Mouse (Mus musculus) yolk sac, embryonic 10.5 days (tissue): ENCODE results near the gene Ssh3.

Experiments used
- DNase-seq: peaks from one replicate; pipeline ENCODE4 v3.0.0-alpha.2; 2017; ENCODE audit warnings: low spot score

The Ssh3 gene

DNA sequence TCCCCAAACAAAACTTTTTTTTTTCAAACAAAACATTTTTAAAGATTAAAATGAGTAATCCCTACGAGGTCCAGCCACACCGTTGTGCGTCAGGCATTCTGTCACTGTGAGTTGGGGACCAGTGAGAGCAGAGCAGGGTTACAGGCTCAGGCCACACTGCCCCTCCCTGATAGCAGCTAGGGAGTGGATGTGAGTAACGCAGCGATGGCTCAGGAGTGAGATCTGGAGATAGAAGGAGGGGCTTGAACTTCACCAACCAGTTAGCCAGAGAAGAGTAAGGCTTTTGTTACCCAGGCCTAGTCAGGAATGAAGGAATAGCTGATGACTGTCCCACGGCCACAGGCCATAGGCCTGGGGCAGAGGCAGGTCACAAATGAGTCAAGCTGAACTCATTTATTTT, 24.2 kb downstream of the Ssh3 start:
- no peak for DNase-seq

- no peak for DNase-seq
Observed at GRCm38 (mm10) chr19:4242416-4242815, 26.6 kb downstream of the Ssh3 start.

GRCm38 (mm10) chr19:4240247-4240668, 28.7 kb downstream of the Ssh3 start:
- peak; percentile 33 for DNase-seq

GRCm38 (mm10) chr19:4234548-4234947, 34.4 kb downstream of the Ssh3 start:
- no peak for DNase-seq

- DNase-seq: no peak
Observed at GRCm38 (mm10) chr19:4232651-4233050, 36.3 kb downstream of the Ssh3 start.

DNA sequence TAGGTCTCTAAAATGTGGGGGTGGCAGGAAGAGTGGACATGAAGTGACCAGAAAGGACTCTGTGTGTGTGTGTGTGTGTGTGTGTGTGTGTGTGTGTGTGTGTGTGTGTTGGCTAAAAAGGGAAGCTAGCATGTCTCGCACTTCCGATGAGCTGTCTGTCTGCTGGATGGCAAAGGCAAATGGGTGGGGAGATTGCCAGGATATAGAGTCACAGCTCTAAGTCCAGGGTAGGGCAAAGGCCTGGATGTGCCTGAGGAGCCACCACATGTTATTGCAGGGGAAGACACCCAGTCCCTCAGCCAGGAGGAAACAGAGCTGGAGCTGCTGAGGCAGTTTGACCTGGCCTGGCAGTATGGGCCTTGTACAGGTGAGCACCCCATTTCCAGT, 36.8 kb downstream of the Ssh3 start:
- DNase-seq: no peak

GRCm38 (mm10) chr19:4231253-4232185, 37.5 kb downstream of the Ssh3 start, which contains the start of gene Pold4:
Gene Pold4, plus strand, starts transcription at chr19:4231899.
- peak; percentile 93 for DNase-seq

GRCm38 (mm10) chr19:4230415-4230814, 38.6 kb downstream of the Ssh3 start:
- no peak for DNase-seq

DNA sequence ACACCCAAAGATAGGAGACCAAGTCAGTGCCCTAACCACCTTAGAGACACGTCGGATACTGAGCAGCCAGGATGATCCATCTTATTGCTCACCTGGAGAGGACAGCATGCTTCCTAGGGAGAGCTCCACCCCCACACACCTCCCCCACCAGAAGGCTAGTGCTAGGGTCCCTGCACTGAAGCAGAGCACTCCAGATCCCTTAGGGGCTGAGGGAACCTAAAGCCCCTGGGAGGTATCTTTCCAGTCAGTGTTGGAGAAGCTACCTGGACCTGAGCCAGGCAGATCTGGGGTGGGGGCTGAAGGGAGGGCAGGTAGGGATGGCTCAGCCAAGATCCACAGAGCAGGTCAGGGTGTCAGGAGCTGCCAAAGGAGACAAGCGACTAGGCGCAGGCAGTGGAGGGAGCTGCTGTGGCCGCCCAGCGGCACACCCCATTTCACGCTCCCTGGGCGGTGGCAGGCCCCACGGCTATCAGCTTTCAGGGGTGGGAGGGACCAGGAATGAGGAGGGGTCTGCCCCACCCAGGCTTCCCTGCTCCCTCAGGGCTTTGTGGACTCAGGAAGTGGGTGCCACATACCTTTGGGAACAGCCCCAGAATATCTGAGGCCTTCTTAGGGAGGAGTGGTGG, 39.4 kb downstream of the Ssh3 start:
- DNase-seq: no peak

DNA sequence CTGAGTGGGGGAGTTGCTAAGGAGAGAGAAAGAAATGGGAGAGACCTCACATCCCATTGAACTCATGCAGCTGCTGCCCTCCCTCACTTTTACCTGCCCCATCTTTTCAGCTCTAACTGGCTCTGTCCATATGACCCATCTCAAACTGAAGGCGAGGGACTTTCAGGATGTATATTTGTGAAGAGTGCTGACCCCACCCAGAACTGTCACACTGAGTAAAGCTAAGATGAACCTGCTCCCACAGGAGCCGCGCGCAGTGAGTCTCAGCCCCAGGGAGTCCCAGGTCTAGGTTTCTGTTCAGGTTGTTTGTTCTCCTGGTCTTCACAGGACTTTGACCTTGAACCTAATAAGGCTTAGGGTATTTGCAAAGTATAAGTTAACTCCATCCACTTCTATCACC, 40.1 kb downstream of the Ssh3 start:
- DNase-seq: no peak

GRCm38 (mm10) chr19:4227894-4228678, 40.9 kb downstream of the Ssh3 start:
- peak; percentile 63 for DNase-seq

DNA sequence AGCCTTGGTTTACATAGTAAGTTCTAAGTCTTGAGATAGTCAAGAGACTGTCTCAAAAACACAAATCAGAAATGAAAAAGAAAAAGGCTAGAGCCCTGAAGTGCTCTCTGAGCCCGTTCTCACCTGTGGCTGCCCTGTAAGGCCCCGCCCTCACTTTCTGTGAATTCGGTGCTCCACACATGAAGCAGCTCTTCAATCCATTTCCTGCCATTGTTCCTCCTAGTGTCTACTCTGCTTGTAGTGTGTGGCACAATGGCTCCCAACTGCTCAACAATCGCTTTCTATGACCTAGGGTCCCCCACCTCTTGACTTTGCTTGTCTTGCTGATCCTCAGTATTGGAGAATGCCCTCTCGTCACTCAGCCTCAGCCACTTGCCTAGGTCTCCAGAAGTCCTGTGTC, 41.5 kb downstream of the Ssh3 start:
- no peak for DNase-seq

DNA sequence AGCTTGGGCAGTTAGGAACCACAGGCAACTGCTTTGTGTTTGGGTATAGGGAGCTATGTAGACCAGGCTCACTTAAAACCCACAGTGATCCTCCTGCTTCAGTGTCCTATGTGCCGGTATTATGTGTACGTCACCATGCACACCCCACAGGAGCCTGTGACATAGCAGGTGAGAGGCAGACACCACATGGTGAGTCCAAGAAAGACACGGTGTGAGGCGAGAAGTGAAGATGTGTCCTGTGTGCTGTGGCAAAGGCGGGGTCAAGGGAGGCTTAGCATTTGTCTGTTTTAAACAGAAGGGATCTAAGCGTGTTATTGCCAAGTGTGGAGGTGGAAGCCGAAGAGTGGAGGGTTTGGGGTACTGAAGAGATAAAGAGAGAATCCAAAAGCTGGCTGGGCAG, 42.2 kb downstream of the Ssh3 start:
- no peak for DNase-seq

DNA sequence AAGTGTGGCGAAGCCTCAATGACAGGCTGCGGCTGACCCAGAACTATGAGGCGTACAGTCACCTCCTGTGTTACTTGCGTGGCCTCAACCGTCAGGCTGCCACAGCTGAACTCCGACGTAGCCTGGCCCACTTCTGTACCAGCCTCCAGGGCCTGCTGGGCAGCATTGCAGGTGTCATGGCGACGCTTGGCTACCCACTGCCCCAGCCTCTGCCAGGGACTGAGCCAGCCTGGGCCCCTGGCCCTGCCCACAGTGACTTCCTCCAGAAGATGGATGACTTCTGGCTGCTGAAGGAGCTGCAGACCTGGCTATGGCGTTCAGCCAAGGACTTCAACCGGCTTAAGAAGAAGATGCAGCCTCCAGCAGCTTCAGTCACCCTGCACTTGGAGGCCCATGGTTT, 46.8 kb downstream of the Ssh3 start:
- DNase-seq: no peak

GRCm38 (mm10) chr19:4220957-4221743, 47.8 kb downstream of the Ssh3 start:
- no peak for DNase-seq

- no peak for DNase-seq
Observed at GRCm38 (mm10) chr19:4220416-4220815, 48.6 kb downstream of the Ssh3 start.

GRCm38 (mm10) chr19:4219943-4220342, 49.0 kb downstream of the Ssh3 start:
- no peak for DNase-seq

DNA sequence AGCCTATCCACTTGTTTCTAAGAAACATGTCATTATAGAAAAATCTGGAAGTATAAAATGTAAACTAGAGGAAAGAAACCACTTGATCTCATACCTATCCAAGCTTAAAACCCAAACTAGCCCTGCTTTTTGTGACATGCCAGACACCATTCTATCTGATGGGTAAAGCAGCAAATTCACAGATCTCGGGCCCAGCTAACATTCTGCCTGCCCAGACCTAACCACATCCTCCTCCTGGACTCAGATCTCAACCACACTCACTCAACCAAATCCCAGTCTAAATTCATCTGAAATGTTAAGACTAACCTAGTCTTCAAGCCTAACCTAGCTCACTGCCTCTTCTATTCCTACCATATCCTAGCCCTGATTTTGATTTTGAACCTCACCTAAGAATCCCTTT, 50.2 kb downstream of the Ssh3 start:
- no peak for DNase-seq

- no peak for DNase-seq
Observed at GRCm38 (mm10) chr19:4218293-4218692, 50.7 kb downstream of the Ssh3 start.

GRCm38 (mm10) chr19:4217855-4218254, 51.1 kb downstream of the Ssh3 start:
- no peak for DNase-seq

DNA sequence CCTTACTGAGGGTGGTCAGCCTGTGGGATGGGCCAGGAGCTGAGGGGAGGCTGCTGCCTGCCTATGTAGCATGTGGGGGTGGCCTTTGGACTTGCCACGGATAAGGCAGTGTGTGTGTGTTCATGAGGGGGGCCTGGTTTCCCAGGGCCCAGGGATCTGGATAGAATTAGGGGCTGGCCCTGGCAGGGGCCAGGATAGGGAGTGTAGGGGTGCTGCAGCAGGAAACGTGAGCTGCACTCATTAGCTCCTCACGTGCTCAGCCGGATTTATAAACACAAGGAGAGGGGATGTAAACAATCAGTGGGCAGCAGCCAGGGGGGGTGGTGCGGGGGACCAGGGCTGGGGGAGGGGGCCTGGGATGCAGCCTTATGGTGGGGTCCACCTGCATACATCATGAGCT, 51.8 kb downstream of the Ssh3 start:
- DNase-seq: peak; percentile 60
